Mouse (Mus musculus): Measurements from ENCODE around the gene Papln. TPM values are rescaled to one million over a fixed set of nuclear protein-coding genes. Genes with fewer than 3 reads are reported as not detected.
A peak's percentile ranks its signal among the peaks of the same experiment; 100 is the strongest.

The Papln gene
- polyA plus RNA-seq, 1 experiment from 2014 or later, result 0.23 TPM

DNA sequence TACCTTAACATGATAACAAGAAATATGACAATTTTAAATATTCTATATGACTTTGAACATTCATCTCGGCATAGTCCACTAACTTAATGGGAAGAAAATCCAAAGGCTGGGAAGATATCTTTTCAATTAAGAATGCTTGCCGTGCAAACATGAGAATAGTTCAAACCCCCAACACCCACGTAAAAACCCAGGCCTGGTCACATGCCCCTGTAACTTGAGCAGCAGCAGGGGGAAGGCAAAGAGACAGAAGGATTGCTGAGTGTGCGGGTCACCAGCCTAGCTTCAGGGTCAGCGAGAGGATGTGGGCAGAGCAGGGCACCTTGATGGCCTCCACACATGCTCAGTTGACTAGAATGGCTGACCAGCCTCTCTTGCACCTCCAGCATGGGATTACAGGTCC is 21.7 kb upstream of the Papln start:
- Histone ChIP-seq H3K36me3 (0 out of 2 replicates have a peak, but pooled peaks cover 2% of the 10 kb centered on the region), H3K4me1 (peaks cover 6% of the 10 kb centered on the region), H3K4me3 (replicated peaks) (no peak overlapping the region), H3K27me3 (replicated peaks) (no peaks in the 10 kb centered on the region), H3K9ac (replicated peaks) (no peak overlapping the region), H3K4me2 (no peak overlapping the region), H3K9me3 (replicated peaks) (no peaks in the 10 kb centered on the region), H3K27ac (replicated peaks) (no peak overlapping the region)
- ATAC-seq (ENCODE audit: low FRiP score), result no peak
- WGBS, result 74% methylated on average over 5 of the region's 5 CpGs

DNA sequence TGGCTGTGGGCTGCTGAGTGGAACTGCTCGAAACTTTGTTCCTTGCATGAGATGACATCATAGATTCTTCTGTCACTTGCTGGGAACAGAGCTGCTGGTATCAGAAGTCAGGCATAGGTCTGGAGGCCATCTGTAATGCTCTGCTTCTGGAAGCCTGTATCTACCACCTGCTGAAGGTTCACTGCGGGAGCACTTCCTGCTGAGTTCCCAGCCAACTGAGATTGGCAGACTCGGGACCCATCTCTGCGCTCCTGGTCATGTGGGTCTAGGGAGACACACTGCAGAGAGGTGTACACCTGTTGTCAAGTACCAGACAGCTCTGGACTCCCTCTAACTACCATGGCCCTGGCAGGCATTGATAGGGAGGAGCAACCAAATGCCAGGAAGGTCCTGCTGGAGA is 20.6 kb upstream of the Papln start:
- no peak overlapping the region for H3K4me3 ChIP-seq (replicated peaks)
- H3K4me2 ChIP-seq, result no peak overlapping the region
- no peak overlapping the region for H3K9ac ChIP-seq (replicated peaks)
- no peak overlapping the region for H3K27ac ChIP-seq (replicated peaks)
- ATAC-seq (ENCODE audit: low FRiP score), result no peak
- 82% methylated on average over 4 of the region's 4 CpGs for WGBS
- no peaks in the 10 kb centered on the region for H3K36me3 ChIP-seq
- H3K9me3 ChIP-seq (replicated peaks), result no peaks in the 10 kb centered on the region
- peaks cover 6% of the 10 kb centered on the region for H3K4me1 ChIP-seq
- H3K27me3 ChIP-seq (replicated peaks), result no peaks in the 10 kb centered on the region

DNA sequence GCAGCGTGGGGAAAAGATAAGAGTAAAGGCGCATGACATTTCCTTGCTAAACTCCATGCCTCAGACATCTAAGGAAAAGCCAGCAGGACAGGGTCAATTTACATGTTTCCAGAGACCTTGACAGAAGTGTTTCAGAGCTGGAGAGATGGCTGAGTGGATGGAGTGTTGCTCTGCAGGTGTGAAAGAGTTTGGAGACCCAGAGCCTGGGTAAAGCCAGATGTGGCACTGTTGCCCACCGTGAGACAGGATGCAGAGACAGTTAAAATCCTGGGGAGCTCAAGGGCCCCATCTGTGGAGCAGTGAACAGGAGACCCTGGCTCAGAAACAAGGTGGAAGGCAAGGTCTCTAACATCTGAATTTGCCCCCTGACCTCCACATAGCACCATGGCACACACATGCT is 19.7 kb upstream of the Papln start:
- WGBS, result 84% methylated on average over 3 of the region's 3 CpGs
- no peak overlapping the region for H3K9ac ChIP-seq (replicated peaks)
- no peaks in the 10 kb centered on the region for H3K27me3 ChIP-seq (replicated peaks)
- peaks cover 6% of the 10 kb centered on the region for H3K4me1 ChIP-seq
- H3K9me3 ChIP-seq (replicated peaks), result no peaks in the 10 kb centered on the region
- H3K36me3 ChIP-seq, result no peaks in the 10 kb centered on the region
- no peak overlapping the region for H3K4me2 ChIP-seq
- H3K27ac ChIP-seq (replicated peaks), result peak overlapping the region; percentile 46; the same call in 1 of the 2 replicates
- no peak overlapping the region for H3K4me3 ChIP-seq (replicated peaks)
- no peak for ATAC-seq (ENCODE audit: low FRiP score)

DNA sequence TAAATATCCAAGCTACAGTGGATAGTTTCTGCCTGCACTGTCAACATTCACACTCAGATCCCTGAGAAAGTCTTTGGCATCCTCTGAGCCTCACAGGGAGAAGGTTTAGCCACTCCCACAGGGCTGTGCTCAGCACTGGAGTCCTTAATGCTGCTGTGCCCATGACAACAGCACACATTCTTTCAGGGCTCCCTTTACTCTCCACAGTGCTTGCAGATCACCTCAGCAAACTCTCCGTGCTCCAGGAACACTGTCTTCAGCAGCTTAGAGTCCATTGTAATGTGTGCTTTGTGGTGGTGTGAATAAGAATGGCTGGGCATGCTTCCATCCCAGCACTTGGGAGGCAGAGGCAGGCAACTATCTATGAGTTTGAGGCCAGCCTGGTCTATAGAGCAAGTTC is 14.2 kb upstream of the Papln start:
- no peaks in the 10 kb centered on the region for H3K9me3 ChIP-seq (replicated peaks)
- H3K4me3 ChIP-seq (replicated peaks), result no peak overlapping the region
- H3K4me1 ChIP-seq, result peaks cover 4% of the 10 kb centered on the region; the same call in 1 of the 2 replicates
- ATAC-seq (ENCODE audit: low FRiP score), result no peak
- no peak overlapping the region for H3K27ac ChIP-seq (replicated peaks)
- 57% methylated on average over 1 of the region's 1 CpGs for WGBS
- no peaks in the 10 kb centered on the region for H3K36me3 ChIP-seq
- H3K9ac ChIP-seq (replicated peaks), result no peak overlapping the region
- H3K27me3 ChIP-seq (replicated peaks), result no peaks in the 10 kb centered on the region
- no peak overlapping the region for H3K4me2 ChIP-seq

DNA sequence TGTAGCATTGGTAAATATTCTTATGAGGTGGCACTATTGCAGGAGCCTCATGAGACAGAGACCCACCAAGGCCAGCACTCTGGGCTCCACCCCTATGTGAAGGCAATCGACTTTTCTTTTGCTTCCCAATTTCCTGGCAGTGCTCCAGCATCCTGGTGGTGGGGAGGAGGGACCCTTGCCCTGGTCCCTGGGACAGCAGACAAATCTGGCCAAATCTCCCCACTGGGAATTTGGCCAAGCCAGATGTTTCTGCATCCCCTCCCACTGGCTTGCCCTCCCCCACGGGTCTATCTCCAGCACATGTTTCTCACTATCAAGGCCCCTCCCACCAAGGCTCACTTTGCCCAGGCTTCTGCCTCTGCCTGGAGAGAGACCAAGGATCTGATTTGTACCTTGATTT is 10.9 kb upstream of the Papln start:
- H3K9ac ChIP-seq (replicated peaks), result no peak overlapping the region
- H3K4me3 ChIP-seq (replicated peaks), result no peak overlapping the region
- no peak overlapping the region for H3K27ac ChIP-seq (replicated peaks)
- no peak for ATAC-seq (ENCODE audit: low FRiP score)
- no peaks in the 10 kb centered on the region for H3K27me3 ChIP-seq (replicated peaks)
- no peaks in the 10 kb centered on the region for H3K9me3 ChIP-seq (replicated peaks)
- no peak overlapping the region for H3K4me2 ChIP-seq
- H3K4me1 ChIP-seq, result 0 out of 2 replicates have a peak, but pooled peaks cover 3% of the 10 kb centered on the region
- H3K36me3 ChIP-seq, result no peaks in the 10 kb centered on the region
- WGBS, result 51% methylated on average over 2 of the region's 2 CpGs

DNA sequence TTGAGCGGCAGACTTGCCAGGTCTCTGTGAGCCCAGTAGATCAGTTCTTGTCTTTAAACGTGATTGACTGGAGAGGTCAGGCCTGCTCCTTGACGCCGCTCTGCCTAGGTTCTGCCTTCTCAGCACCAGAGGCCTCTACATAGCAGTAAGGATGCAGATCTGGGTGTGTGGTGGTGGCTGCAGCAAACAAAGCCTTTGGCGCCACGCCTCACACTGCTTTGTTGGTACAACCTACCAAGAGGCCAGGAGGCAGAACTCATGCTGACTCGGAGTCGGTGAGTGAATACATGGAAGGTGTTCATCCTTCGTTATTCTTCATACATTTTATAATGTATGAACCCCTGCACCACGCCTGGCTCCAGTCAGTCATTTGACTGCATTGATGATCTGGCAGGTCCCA is 4.7 kb upstream of the Papln start:
- H3K27ac ChIP-seq (replicated peaks), result no peak overlapping the region
- H3K9ac ChIP-seq (replicated peaks), result no peak overlapping the region
- no peak for ATAC-seq (ENCODE audit: low FRiP score)
- H3K27me3 ChIP-seq (replicated peaks), result no peaks in the 10 kb centered on the region
- H3K36me3 ChIP-seq, result no peaks in the 10 kb centered on the region
- no peak overlapping the region for H3K4me3 ChIP-seq (replicated peaks)
- H3K4me2 ChIP-seq, result no peak overlapping the region
- H3K9me3 ChIP-seq (replicated peaks), result no peaks in the 10 kb centered on the region
- peaks cover 14% of the 10 kb centered on the region for H3K4me1 ChIP-seq
- 70% methylated on average over 10 of the region's 10 CpGs for WGBS

DNA sequence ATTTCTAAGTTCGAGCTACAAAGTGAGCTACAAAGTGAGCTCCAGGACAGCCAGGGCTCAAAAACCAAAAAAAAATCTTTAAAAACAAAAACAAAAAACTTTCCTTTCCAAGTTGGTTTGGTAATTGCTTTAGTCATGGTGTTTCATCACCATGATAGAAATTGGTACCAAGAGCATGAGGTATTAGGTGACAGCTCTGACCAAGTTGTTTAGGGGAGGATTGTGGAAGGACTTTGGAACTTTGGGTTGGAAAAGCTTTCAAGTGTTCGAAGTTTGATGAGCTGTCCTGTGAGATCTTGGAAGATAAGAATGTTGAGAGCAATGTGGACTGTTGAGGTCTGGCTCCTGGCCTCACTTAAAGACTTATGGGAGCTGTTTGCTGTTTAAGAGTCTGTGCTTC is 3.2 kb upstream of the Papln start:
- peaks cover 20% of the 10 kb centered on the region for H3K4me1 ChIP-seq
- H3K4me3 ChIP-seq (replicated peaks), result no peak overlapping the region
- no peak overlapping the region for H3K9ac ChIP-seq (replicated peaks)
- H3K9me3 ChIP-seq (replicated peaks), result no peaks in the 10 kb centered on the region
- no peak overlapping the region for H3K27ac ChIP-seq (replicated peaks)
- H3K4me2 ChIP-seq, result no peak overlapping the region
- no peak for ATAC-seq (ENCODE audit: low FRiP score)
- WGBS, result 97% methylated on average over 2 of the region's 2 CpGs
- H3K36me3 ChIP-seq, result no peaks in the 10 kb centered on the region
- H3K27me3 ChIP-seq (replicated peaks), result no peaks in the 10 kb centered on the region

DNA sequence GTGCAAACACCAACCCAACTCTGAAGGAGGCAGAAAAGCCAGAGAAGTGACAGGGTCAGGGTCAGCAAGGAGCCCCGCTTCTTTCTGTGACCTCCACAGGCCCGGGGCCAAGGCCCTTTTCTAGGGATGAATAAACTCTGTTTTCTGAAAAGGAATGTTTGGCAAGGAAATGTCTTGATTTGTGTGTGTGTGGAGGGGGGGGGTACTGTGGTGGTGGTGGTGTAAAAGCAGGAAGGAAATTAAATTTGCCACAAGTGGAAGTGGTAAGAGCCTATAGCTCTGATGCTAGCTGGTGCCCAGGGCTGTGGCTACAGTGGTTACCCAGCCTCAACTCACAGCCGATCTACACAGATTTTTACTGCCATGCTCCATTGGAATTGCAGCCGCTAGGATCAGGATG is 728 bp upstream of the Papln start:
- WGBS, result 28% methylated on average over 4 of the region's 4 CpGs
- Histone ChIP-seq H3K4me3 (replicated peaks) (no peak overlapping the region), H3K9me3 (replicated peaks) (no peaks in the 10 kb centered on the region), H3K4me1 (peaks cover 20% of the 10 kb centered on the region), H3K27me3 (replicated peaks) (0 out of 2 replicates have a peak, but pooled peaks cover 3% of the 10 kb centered on the region), H3K36me3 (no peaks in the 10 kb centered on the region), H3K27ac (replicated peaks) (no peak overlapping the region), H3K9ac (replicated peaks) (no peak overlapping the region), H3K4me2 (no peak overlapping the region)
- ATAC-seq (ENCODE audit: low FRiP score), result no peak

DNA sequence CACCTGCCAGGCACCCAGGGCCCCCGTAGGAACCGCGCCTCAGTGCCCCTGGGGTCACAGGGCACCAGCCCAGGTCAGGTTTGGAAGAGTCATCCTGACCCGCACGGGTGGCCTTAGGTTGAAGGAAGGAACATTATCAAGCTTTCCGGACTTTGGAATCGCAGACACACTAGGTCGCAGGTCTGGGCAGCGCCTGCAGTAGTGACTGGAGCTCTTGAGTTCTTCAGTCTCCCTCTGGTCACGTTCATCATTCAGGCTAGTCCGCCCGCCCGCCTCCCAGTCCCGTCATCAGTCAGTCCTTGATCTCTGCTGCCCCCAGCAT is 571 bp downstream of the Papln start:
- ATAC-seq (ENCODE audit: low FRiP score), result no peak
- Histone ChIP-seq H3K36me3 (no peaks in the 10 kb centered on the region), H3K4me2 (peak overlapping the region; percentile 68), H3K27ac (replicated peaks) (no peak overlapping the region), H3K4me3 (replicated peaks) (peak overlapping the region; percentile 32), H3K9ac (replicated peaks) (0 out of 2 replicates have a peak overlapping the region, but pooled peaks have one; percentile 11), H3K4me1 (peaks cover 20% of the 10 kb centered on the region), H3K27me3 (replicated peaks) (0 out of 2 replicates have a peak, but pooled peaks cover 3% of the 10 kb centered on the region), H3K9me3 (replicated peaks) (no peaks in the 10 kb centered on the region)
- 13% methylated on average over 14 of the region's 14 CpGs for WGBS

DNA sequence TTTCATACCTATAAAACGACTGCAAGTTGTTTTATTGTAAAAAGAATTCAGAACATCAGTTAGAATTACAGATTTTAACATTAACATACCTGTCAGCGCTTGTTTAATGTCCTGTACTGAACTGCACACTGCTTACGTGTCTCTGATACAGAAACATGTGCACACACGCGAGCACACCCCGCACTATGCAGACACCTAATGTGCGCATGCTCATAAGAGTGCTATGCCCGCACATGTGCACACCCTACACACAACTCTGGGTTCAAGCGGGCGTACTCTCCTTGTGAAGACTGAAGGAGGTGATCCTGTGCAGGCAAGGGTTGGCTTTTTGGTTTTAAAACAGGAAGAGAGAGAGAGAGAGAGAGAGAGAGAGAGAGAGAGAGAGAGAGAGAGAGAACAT is 1.1 kb downstream of the Papln start:
- Histone ChIP-seq H3K36me3 (no peaks in the 10 kb centered on the region), H3K4me2 (peak overlapping the region; percentile 68), H3K27me3 (replicated peaks) (0 out of 2 replicates have a peak, but pooled peaks cover 3% of the 10 kb centered on the region), H3K4me3 (replicated peaks) (no peak overlapping the region), H3K9ac (replicated peaks) (no peak overlapping the region), H3K4me1 (peaks cover 20% of the 10 kb centered on the region), H3K9me3 (replicated peaks) (no peaks in the 10 kb centered on the region), H3K27ac (replicated peaks) (no peak overlapping the region)
- WGBS, result 79% methylated on average over 10 of the region's 10 CpGs
- no peak for ATAC-seq (ENCODE audit: low FRiP score)

DNA sequence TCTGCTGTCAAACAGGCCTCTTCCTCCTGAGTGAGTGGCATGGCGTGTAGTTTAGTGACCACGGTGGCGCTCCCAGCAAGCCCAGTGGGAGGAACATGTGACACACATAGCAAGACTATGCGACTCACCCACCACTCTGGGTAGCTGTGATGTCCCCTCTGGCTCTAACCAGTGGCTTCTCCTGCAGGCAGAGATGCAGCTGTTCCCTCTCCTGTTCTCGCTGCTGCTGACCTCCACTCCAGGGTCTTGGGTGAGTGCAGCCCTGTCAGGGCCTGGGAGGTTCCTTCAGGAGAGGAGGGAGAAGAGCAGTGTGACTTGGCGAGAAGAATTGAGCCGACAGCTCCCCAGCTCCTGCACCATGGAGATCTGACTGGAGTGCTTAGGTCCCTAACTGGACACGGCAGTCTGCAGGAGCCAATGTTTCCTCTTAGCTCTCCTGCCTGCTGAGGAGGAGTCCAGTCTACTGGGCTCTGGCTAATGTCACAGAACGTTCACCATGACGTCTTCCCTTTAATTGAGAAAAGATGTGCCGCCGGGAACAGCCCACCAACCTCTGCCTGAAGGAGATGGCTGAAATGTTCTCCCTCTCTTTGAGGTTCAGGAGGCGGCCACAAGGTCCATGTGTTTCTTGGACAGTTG is 2.6 kb downstream of the Papln start:
- peaks cover 34% of the 10 kb centered on the region for H3K4me1 ChIP-seq
- H3K9ac ChIP-seq (replicated peaks), result no peak overlapping the region
- 85% methylated on average over 13 of the region's 13 CpGs for WGBS
- no peak for ATAC-seq (ENCODE audit: low FRiP score)
- H3K27me3 ChIP-seq (replicated peaks), result 0 out of 2 replicates have a peak, but pooled peaks cover 3% of the 10 kb centered on the region
- H3K9me3 ChIP-seq (replicated peaks), result no peaks in the 10 kb centered on the region
- H3K4me2 ChIP-seq, result no peak overlapping the region
- no peaks in the 10 kb centered on the region for H3K36me3 ChIP-seq
- no peak overlapping the region for H3K4me3 ChIP-seq (replicated peaks)
- H3K27ac ChIP-seq (replicated peaks), result no peak overlapping the region

DNA sequence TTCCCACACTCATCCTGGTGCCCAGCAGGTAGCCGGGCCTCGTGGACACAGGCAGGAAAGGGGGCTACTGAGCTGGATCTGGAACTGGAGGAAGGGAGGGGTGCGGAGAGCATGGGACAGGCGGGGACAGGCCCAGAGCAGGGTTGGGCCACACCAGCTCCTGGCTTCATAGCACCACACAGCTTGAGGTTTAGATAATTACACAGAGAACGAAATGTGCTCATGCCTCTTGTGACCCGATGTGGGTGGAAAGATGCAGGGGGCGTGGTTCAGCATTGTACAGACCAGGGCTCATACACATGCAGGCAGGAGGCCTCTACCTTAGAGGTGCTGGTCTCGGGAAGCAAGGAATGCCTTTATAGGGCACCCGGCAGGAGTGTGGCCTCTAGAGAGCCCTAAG is 4.4 kb downstream of the Papln start:
- no peaks in the 10 kb centered on the region for H3K36me3 ChIP-seq
- 74% methylated on average over 9 of the region's 9 CpGs for WGBS
- H3K27ac ChIP-seq (replicated peaks), result no peak overlapping the region
- H3K27me3 ChIP-seq (replicated peaks), result 0 out of 2 replicates have a peak, but pooled peaks cover 3% of the 10 kb centered on the region
- H3K9ac ChIP-seq (replicated peaks), result no peak overlapping the region
- H3K4me3 ChIP-seq (replicated peaks), result no peak overlapping the region
- ATAC-seq (ENCODE audit: low FRiP score), result no peak
- no peaks in the 10 kb centered on the region for H3K9me3 ChIP-seq (replicated peaks)
- no peak overlapping the region for H3K4me2 ChIP-seq
- H3K4me1 ChIP-seq, result peaks cover 30% of the 10 kb centered on the region

All from neural tube, embryonic 15.5 days (tissue).